Mouse (Mus musculus): Measurements from ENCODE around the gene Gm27029.
"Not testable (repeated sequence)": the region's sequence is repeated elsewhere in the genome, so short reads cannot be mapped to it uniquely, and the experiment has no call there.

Gene Gm27029

GRCm38 (mm10) chr11:101424105-101424851, at the start of gene Gm27029:
Gene Gm27029 (minus strand): TSS chr11:101424796.
- peak; percentile 23 for DNase-seq

- DNase-seq, result peak; percentile 57
Observed at GRCm38 (mm10) chr11:101474298-101474697, 49.7 kb upstream of the Gm27029 start.

GRCm38 (mm10) chr11:101473686-101474085, 49.1 kb upstream of the Gm27029 start:
- DNase-seq, result not testable (repeated sequence)

- DNase-seq, result no peak
Observed at GRCm38 (mm10) chr11:101472336-101472735, 47.7 kb upstream of the Gm27029 start.

GRCm38 (mm10) chr11:101471926-101472325, 47.3 kb upstream of the Gm27029 start:
- DNase-seq, result no peak

GRCm38 (mm10) chr11:101470206-101470605, 45.6 kb upstream of the Gm27029 start:
- DNase-seq, result no peak

GRCm38 (mm10) chr11:101469155-101469554, 44.6 kb upstream of the Gm27029 start:
- no peak for DNase-seq

GRCm38 (mm10) chr11:101468731-101469130, 44.1 kb upstream of the Gm27029 start:
- DNase-seq, result no peak

GRCm38 (mm10) chr11:101468263-101468688, 43.7 kb upstream of the Gm27029 start:
- DNase-seq, result no peak

- DNase-seq, result peak; percentile 87
Observed at GRCm38 (mm10) chr11:101467477-101468262, 43.1 kb upstream of the Gm27029 start.

GRCm38 (mm10) chr11:101466552-101466950, 42.0 kb upstream of the Gm27029 start:
- DNase-seq, result not testable (repeated sequence)

GRCm38 (mm10) chr11:101465869-101466551, 41.4 kb upstream of the Gm27029 start, which contains the start of gene Vat1:
Gene Vat1 (minus strand): TSS chr11:101466230.
- peak; percentile 85 for DNase-seq

GRCm38 (mm10) chr11:101465101-101465868, 40.7 kb upstream of the Gm27029 start:
- DNase-seq, result peak; percentile 84

- peak; percentile 75 for DNase-seq
Observed at GRCm38 (mm10) chr11:101464211-101465100, 39.9 kb upstream of the Gm27029 start, which contains the start of gene Rnd2. Gene Rnd2 (plus strand): TSS chr11:101464999.

GRCm38 (mm10) chr11:101462583-101463440, 38.2 kb upstream of the Gm27029 start:
- DNase-seq, result peak; percentile 17

- DNase-seq, result no peak
Observed at GRCm38 (mm10) chr11:101462141-101462540, 37.5 kb upstream of the Gm27029 start.

- no peak for DNase-seq
Observed at GRCm38 (mm10) chr11:101460321-101460720, 35.7 kb upstream of the Gm27029 start.

- peak; percentile 74 for DNase-seq
Observed at GRCm38 (mm10) chr11:101459716-101460115, 35.1 kb upstream of the Gm27029 start.

- no peak for DNase-seq
Observed at GRCm38 (mm10) chr11:101458217-101458616, 33.6 kb upstream of the Gm27029 start.

- no peak for DNase-seq
Observed at GRCm38 (mm10) chr11:101457631-101458030, 33.0 kb upstream of the Gm27029 start.
